Mouse (Mus musculus) frontal cortex, adult (tissue): Measurements from ENCODE around the gene Tenm2.

Experiments used
- ATAC-seq: cut with Nextera tagmentation; 2 replicates; pipeline ENCODE4 v1.9.2; 2017; ENCODE audit warnings: mild to moderate bottlenecking, moderate library complexity, mixed read lengths; ENCODE audit not compliant: low TSS enrichment

The Tenm2 gene

DNA sequence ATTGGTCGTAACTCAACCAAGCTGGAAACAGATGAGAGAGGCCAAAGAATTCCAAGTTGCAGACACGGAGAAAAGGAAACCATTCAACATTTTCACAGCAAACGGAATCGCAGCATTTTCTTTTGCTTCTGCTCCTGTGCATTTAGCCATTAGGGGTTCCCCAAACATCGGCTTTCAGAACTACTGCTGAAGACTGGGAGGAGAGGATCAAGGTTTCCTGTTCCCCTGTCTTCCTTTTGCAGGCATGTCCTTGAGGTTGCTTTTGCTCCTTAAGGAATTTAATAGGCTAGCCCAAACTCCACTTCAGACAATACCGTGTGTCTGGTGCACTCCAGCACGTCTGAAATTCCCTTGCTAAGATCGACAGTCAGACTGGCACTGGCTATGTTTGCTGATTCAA, 541.0 kb downstream of the Tenm2 start:
- peak; percentile 53 for ATAC-seq

DNA sequence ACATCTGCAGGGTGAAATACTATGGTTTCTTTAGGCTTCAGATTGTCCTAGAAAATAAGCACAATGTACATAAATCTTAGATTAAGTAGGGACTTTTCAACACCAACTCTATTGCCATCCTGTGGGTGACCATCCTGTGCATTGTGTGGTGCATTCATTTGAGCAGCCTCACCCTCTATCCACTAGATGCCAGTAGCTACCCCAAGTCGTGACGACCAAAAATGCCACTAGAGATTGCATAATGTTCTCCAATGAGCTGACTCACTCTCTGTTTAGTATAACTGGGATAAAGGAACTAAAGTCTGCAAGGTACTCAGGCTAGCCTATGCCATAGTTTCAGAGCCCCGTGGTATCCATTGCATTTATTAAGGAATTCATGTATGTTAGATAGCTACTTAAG, 543.1 kb downstream of the Tenm2 start:
- peak; percentile 90 for ATAC-seq

DNA sequence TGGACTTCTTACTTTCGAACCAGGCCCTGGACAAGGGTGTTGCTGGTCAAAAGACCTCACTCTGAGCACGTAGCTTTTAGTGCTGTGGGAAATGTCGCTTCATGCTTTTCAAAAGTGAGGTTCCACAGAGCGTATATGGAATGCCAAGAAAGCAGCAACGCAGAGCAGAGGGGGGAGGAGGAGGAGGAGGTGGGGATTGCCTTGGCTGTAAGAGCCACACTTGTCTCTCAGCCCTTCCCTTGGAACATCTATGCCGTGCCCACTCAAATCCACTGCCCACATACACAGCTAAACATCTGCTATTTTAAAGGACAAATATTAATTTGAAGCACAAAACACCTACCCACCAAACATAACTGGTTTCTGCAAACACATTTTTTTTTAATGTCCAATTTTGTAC, 544.9 kb downstream of the Tenm2 start:
- peak; percentile 72 for ATAC-seq

DNA sequence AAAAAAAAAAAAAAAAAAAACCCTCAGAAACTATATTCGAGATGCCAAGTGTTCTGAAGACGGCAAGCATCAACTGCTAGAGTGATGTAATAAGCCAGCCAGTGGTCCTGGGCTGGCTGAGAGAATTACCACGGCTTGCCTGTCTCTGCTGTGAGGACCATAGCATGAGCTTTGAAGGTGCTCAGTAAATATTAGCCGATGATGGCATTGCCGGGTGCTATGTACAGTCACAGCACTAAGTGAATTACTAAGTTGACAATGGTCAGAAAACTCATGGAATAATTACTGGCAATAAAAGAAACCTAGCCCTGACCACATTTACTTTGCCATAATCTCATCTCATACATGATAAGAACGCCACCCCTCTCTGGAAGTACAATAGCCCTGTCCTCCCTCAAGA, 549.5 kb downstream of the Tenm2 start:
- no peak; the same call in 1 of the 2 replicates for ATAC-seq

DNA sequence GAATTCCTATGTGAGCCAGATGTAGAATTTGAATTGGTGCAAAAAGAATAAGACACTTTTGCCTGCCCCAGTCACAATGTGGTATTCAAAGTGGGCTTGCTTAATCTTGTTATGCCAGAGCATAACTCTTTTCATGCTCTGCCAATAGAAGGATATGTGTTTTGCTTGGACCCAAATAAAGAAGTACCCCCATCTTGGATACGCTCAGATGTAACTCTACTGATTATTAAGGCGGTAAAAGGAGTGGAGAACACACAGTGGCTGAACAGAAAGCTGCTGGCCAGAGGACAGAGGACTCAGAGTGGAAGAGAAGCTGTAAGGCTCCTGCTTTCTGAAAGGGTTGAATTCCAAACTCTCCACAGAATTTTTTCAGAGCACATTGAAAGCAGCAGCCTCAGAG, 556.4 kb downstream of the Tenm2 start:
- ATAC-seq: no peak

DNA sequence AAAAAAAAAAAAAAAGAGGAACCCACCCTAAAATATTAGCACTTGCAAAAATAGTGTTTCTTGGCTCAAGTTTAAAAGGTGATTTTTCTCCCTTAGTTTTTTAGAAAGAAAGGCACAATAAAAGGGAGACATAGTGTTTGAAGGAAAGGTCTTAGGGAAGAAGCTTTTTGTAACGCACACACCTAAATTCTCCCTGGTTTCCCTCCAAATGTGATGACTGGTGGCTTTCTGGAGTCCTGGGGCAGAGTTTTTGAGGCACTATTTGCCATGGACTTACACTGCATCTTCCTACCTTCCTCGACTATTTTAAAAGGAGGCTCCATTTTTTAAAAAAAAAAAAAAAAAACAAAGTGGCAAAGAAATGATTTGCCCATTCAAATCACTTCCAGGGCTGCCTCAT, 557.2 kb downstream of the Tenm2 start:
- ATAC-seq: no peak

DNA sequence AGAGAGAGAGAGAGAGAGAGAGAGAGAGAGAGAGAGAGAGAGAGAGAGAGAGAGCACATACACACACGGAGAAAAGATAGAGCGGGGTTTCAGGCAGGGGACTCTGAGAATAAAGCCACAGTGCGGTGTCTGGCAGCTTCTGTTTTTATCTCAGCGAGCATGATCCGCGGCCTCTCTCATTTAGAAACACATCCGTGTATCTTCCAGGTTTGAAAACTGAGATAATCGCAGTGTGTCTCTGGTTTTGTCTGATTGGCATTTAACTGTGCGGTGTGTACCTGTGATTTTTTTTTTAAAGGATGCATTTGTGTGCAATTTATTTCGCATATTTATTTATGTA, 557.7 kb downstream of the Tenm2 start:
- ATAC-seq: peak; percentile 47

DNA sequence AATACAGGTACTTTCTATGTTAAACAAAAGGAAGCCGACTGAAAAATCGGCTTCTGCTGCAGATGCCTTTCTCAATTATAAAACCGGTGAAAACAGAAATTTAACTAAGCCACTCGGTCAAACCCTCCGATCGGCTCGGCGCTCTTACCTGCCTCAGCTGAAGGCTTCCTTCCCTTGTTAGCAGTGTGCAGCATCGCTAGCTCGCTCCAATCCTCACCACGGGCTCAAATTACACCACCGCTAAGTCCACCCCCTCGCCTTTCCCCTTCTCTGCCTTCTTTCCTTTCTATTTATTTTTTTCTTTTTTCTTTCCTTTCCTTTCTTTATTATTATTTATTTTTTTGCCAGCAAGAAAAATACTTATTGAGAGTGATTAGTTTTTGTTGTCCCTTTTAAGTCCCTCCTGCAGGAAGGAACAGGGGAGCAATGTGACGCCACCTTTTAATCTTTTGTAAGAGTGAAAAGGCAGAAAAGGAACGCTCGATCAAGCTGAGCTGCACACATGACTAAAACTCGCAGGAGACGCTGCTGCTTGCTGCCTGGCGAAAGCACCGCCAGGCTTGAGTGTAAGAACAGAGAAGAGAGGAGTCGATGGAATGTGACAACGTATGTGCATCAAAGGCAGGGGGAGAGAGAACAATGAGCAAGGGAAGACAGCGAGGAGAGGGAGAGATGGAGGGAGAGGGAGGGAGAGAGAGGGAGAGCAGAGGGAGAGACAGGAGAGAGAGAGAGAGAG, 558.3 kb downstream of the Tenm2 start:
- ATAC-seq: peak; percentile 84

DNA sequence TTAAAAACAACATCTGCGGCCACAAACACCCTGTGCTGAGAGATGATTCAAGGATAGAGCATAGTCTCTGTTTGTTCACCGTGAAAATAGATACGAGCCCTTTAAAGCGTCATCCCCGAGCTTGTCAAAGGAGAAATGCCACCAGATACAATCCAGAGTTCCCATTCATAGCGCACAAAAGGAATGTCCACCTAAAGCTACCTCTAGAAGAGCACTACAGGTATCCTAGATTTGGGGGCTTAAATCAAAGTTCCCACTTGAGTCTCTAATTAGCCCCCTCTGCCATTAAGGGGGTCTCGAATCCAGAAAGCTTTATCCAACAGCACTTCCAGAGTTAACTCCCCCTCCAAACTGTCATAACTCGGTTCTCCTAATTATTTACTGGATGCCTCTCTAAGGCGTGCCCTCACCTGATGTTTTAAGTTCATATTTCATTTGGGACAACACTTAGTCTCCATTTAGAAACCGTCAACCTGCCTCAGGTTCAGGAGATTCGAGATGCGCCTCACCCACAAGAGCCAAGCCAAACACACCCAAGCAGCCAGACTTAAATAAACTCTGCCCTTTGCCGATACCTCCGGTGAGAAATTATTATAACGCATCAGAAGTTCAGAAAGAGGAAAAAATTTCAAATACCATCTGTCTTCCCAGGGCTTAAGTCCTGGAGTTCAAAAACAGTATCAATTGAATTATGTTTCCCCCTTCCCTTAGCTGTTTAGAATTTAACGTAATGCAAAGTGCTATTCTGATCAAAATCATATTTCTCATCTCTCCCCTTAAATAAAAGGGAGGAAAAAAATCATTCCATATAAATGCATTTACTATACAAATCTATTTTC, 559.1 kb downstream of the Tenm2 start:
- ATAC-seq: no peak

DNA sequence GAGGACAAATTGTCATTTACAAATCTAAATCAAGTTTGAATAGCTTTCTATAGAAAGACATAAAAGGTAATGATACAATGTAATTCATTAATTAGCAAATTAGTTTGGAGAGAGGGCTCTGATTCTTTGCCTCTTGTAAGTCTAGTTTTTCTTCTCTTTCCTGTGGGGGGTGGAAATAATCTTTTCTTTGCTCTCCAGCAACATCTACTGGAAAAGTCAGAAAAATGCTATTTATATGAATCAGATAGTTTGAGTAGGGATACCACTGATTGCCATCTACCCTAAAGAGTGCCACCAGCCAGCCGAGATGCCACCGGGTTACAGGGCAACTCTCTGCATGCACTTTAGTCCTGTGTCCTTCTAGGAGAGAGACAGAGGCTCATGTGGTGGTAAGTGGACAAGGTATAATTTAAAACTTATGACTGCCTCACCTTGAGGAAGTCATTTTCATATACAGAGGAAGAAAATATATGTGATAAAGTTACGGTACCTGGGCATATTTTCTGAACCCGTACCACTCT, 560.8 kb downstream of the Tenm2 start:
- no peak for ATAC-seq

DNA sequence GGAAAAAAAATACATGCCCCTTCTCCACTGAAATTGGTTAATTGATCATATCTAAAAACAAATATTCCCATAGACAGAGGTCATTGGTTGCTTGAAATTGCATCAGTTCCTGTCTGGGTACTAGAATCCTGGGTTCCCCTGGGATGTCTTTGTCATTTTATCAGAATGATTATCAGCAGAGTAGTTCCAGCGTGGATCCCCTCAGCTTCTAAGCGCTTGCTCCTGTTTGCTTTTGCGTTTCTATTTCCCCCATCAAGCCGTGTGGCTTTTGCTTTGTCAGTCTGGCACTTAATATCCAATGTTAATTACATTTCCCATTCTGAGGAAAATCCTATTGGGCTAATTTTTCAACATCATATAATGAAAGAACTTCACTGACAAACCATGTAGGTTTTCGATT, 561.6 kb downstream of the Tenm2 start:
- ATAC-seq: no peak

DNA sequence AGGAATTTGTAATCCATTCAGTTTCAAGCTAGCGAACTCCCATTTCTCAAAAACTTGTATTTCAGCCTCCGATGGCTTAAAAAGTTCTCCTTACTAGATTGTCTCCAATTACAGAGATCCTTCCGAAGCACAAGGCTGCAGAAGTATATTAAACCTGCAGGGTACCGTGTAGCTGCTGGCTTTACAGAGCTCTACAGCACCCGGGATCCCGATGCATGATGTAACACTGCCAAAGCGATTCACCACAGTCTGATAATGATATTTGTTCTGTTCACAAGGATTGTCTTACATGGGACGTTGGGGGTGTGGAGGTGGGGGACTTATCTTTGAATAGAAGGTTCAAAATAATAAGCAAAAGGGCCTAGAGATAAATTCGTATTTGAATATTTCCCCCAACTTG, 564.6 kb downstream of the Tenm2 start:
- no peak for ATAC-seq

DNA sequence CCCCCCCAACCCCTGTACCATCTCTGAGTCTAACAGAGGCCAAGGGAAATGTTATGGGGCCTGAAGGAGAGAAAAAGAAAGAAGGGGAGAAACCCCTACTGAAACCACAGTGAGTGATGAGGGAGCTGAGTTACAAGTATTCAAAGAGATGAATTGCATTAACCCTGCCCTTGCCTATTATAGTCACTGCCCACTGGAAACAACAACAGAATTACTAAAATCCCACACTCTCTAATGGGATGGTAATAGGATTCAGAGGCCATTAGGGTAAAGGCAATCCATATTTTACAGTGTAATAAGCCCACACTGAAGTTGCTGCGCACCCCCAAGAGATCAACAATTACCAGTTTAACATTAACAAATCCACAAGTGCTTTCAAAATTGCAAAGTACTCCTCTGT, 571.7 kb downstream of the Tenm2 start:
- ATAC-seq: no peak

DNA sequence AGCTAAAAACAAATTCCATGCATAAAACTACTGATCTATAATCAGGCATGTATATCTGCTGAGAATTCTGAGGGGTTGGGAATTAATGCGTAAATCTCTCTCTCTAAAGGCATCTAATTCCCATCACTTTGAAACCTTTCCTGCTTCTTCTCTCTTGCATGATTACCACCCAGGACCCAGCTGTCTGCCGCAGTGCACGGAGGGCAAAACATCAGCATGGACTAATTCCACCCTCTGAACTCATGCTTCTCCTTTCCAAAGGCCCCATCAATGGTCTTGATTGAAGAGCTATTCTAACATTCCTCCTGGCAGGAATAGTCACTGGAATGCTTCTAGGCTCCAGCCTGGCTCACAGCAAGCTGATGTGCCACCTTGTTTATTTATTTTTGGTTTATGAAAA, 572.2 kb downstream of the Tenm2 start:
- no peak for ATAC-seq

DNA sequence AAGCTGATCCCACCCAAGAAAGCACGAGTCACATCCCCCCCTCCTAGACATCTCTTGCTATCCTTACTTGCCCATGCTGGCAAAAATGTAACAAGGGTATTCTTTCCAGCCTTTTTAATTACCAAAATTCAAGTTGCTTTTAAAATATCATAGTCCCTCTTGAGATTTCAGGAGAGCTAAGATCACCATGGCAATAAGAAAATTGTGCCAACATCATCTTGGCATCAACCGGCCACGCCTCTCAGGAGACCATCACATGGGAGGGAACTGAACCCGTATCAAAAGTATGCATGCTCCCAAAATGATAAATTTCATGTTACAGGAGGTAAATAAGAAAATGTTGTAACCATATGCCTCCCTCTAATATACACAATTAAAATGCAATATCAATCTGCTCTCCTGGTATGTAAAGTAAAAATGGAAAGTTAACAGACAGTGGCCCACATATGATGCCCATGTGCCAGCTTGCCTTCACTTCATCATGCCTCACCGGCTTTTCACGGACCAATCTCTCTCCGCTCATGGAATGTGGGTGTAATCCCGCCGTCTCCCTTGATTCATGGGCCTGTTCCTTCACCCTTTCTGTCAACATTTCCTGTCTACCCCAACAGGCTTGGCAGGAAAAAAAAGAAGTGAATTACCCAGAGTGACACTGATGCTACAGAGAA, 582.0 kb downstream of the Tenm2 start:
- peak; percentile 42 for ATAC-seq

DNA sequence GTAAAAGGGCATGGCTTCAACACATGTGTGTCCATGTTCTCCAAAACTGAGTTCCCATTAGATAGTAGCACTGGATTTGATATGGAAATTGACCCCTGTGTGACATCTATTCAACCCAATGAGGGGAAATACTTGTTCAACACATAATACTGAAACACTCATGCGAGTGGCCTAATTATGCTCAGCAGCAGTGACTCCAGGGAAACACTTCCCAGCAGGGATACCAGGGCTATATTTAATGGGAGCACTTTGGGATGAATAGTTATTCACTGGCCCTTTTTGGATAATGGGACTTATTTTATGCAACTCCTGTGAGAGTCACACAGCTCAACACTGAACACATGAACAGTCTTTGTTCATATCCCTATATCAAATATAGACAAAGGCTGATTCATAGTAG, 588.6 kb downstream of the Tenm2 start:
- no peak for ATAC-seq

DNA sequence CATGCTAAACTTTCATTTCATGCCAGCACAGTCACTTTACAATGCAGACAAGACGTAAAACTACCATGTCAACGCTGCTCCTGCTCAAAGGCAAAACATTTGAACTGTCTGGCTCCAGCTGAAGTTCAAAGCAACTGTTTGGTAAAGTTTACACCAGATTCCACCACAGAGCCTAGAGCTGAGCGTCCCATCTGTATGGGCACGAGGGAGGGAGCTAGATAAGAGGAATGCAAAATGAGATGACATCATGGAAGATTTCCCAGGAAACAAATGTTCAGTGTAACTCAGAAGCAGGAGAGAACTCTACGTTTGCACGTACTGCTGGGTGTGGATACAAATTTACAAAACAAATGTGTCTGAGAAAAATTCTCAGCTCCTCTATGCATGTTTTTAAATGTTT, 600.7 kb downstream of the Tenm2 start:
- peak; percentile 83 for ATAC-seq

DNA sequence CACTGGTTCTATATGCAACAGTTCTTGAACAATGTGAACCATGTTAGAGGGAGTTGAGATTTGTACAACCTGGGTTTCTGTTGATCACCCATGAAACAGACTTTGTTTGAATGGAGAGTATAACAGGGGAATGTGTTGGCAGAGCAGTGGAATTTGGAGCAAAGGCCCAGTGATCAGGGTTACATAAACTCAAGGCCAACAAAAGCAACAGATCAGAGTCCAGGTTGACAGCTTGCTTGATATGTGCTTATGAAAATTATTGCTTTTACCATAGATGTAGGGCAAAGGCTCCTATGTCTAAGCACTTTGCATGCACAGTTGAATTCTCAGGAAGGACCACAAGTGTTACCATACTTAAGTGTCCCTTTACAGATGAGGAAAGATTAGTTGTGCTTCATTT, 603.6 kb downstream of the Tenm2 start:
- no peak for ATAC-seq

DNA sequence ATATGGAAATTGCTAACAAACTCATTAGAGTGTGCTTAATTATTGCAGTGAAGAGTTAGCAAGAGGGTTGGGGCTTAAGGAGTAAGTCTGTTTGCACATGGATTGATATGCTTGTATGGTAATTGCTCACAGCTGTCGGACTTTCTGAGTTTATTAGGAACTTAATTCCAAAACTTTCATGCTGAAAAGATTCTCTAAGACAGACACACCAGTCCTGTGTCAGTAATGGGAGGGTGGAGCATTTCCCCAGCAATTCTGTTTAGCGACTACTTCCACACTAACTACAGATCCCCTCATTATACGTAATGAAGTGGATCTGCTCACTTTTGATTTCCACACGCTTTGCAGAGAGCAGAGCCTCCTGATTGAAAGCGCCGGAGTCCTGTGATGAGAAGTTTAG, 622.0 kb downstream of the Tenm2 start:
- no peak for ATAC-seq

DNA sequence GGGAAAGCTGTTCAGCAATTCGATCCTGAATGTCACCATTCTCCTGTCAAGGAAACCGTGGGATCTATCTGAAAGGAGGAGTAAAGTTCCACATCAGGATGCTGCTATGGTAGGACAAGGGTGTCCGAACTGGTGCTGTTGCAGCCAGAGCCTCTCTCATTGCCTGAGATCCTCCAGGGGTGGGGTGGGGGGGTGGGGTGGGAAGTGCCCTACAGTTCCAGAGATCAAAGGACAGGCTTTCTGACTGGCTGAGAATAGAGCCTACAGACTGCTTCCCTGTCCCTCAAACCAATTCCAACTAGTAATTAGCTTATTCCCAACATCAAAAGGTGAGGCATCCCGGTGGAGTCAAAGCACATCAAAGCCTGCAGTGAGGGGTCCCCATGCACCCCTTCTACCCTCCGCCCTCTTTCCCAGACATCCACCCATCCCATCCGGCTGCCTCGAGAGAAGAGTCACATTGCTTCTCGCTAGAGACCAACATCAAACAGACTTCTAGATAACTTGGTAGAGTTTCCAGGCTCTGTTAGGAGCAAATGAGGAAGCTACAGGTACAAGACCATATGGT, 630.9 kb downstream of the Tenm2 start:
- ATAC-seq: no peak

DNA sequence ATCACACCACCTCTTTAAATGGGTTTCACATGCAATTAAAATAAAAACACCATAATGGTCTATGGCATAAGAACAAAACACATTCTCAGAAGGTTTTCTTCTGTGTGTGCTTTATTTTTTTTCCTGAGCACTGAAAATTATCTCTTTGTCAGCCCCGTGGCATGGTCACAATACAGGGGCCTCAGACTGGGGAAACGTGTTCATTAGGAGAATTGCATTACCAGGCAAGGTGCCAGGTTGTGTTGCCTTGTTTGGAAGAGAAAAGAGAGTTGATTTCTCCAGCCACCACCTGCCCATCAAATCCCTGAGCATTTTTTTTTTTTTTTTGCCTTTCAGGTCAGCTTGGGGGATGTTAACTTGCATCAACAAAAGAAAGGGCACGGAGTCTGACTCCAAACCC, 631.5 kb downstream of the Tenm2 start:
- ATAC-seq: no peak

DNA sequence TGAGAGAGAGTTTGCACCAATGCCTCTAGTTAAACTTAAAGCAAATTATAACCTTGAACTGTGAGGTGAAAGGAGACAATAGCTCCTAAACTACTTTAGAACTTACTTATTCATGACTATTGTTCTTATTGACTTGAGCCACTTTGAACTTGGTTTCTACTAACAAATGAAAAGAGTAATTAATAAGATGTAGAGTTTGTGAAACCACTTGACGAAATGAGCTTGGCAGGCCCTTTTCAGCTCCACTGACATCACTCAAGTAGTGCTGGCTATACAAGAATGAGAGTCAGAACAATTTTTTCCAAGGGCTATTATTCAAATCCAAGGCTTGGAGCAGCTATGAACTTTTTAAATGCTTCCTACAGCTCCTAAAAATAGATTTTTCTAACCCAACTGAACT, 643.3 kb downstream of the Tenm2 start:
- no peak for ATAC-seq
